Mouse (Mus musculus): Measurements from ENCODE around the gene Rbck1. TPM values are rescaled to one million over a fixed set of nuclear protein-coding genes. Genes with fewer than 3 reads are reported as not detected.

Rbck1 gene
- polyA plus RNA-seq (2017; shearing (Covaris generic)): 338 TPM

GRCm38 (mm10) chr2:152332101-152332825, at the start of gene Rbck1:
Gene Rbck1, minus strand, starts transcription at chr2:152332653.

GRCm38 (mm10) chr2:152376345-152376741, 43.9 kb upstream of the Rbck1 start, which contains the start of gene Nrsn2:
Gene Nrsn2, minus strand, starts transcription at chr2:152376638.

DNA sequence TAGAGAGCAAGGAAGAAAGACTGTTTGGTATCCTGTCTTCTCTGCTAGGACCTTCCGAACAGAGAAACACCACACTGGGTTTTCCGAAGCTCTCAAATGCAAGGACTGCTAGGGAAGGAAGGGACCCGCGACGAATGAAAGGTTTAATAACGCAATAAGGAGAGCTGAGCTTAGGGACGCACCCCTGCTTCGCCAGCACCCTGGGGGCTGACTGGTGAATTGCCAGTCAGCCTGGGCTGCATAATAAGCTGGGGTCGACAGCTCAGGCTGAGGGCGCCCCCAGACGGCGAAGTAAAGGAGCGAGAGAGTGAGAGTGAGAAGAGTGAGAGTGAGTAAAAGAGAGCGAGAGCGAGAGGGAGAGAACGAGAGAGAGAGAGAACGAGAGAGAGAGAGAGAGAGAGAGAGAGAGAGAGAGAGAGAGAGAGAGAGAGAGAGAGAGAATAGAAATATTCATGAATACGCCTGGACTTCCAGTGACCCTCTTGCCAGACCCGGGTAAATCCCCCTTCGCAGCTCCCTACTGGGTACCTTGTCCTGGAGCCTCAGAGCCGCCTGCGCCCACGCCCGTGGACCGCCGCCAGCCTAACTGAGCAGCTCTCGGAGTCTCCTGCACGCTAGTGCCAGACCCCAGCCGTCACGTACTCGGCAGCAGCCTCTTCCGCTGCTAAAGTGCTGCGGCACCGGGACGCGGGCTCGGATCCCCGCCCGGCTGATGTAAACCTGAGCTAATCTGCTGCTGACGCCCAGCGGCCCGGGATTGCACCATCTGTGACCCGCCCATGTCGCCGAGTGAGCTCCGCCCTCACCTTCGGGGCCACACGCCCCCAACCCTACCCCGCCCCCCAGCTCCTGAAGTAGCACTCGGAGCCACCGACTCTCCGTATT, 11.1 kb upstream of the Rbck1 start, which contains the start of gene Trib3:
Trib3 (minus strand) TSS at position 704 of the 885 bp plus-strand sequence.

GRCm38 (mm10) chr2:152293727-152294475, 38.6 kb downstream of the Rbck1 start, which contains the start of gene Tbc1d20:
Gene Tbc1d20, plus strand, starts transcription at chr2:152293828.

Other genes with a start within 250 kb of the Rbck1 start
- 0.95 TPM for gene Srxn1, start 227.1 kb downstream of the Rbck1 start, polyA plus RNA-seq (2017; shearing (Covaris generic))
- gene Tcf15, start 189.1 kb downstream of the Rbck1 start, polyA plus RNA-seq (2017; shearing (Covaris generic)): not detected
- 45.2 TPM for gene Csnk2a1, start 105.8 kb downstream of the Rbck1 start, polyA plus RNA-seq (2017; shearing (Covaris generic))
- 60.2 TPM for gene Tbc1d20, start 38.8 kb downstream of the Rbck1 start, polyA plus RNA-seq (2017; shearing (Covaris generic))
- gene Trib3, start 11.4 kb upstream of the Rbck1 start, polyA plus RNA-seq (2017; shearing (Covaris generic)): 4.6 TPM
- not detected for gene Nrsn2, start 44.0 kb upstream of the Rbck1 start, polyA plus RNA-seq (2017; shearing (Covaris generic))
- gene Sox12, start 65.4 kb upstream of the Rbck1 start, polyA plus RNA-seq (2017; shearing (Covaris generic)): 1.8 TPM
- gene Zcchc3, start 82.4 kb upstream of the Rbck1 start, polyA plus RNA-seq (2017; shearing (Covaris generic)): 2.6 TPM
- 0.14 TPM for gene 6820408C15Rik, start 82.9 kb upstream of the Rbck1 start, polyA plus RNA-seq (2017; shearing (Covaris generic))
- gene Defb23, start 132.0 kb upstream of the Rbck1 start, polyA plus RNA-seq (2017; shearing (Covaris generic)): not detected
- gene Defb20, start 144.4 kb upstream of the Rbck1 start, polyA plus RNA-seq (2017; shearing (Covaris generic)): not detected
- not detected for gene Defb22, start 157.5 kb upstream of the Rbck1 start, polyA plus RNA-seq (2017; shearing (Covaris generic))
- not detected for gene Defb26, start 179.0 kb upstream of the Rbck1 start, polyA plus RNA-seq (2017; shearing (Covaris generic))
- gene Defb28, start 185.6 kb upstream of the Rbck1 start, polyA plus RNA-seq (2017; shearing (Covaris generic)): not detected
- gene Defb29, start 207.4 kb upstream of the Rbck1 start, polyA plus RNA-seq (2017; shearing (Covaris generic)): not detected
- gene Gm17416, start 236.7 kb upstream of the Rbck1 start, polyA plus RNA-seq (2017; shearing (Covaris generic)): not detected
- not detected for gene Defb21, start 240.1 kb upstream of the Rbck1 start, polyA plus RNA-seq (2017; shearing (Covaris generic))
- gene Defb19, start 247.7 kb upstream of the Rbck1 start, polyA plus RNA-seq (2017; shearing (Covaris generic)): not detected

Data from CD4-positive, CD25-positive, alpha-beta regulatory T cell (primary cell).